Mouse (Mus musculus) forebrain, embryonic 16.5 days (tissue): ENCODE data around the gene Ppcs. TPM values are rescaled to one million over a fixed set of nuclear protein-coding genes. Genes with fewer than 3 reads are reported as not detected.

ENCODE experiments used
- ATAC-seq: fragments of 200-750 bp; cut with Nextera tagmentation; 2 replicates; pipeline ENCODE4 v1.8.0; 2017; ENCODE audit warnings: mild to moderate bottlenecking, moderate library complexity
- H3K27ac ChIP-seq: fragments of 300-500 bp; sonication (generic); 2 replicates; pipeline ENCODE4 v1.5.1; 2014; ENCODE audit warnings: low read length, control low read depth
- H3K27me3 ChIP-seq: fragments of 300-500 bp; sonication (generic); replicated peaks from 2 replicates; pipeline ENCODE4 v1.6.1; 2014; ENCODE audit warnings: low read length; ENCODE audit not compliant: control insufficient read depth, insufficient read depth
- H3K36me3 ChIP-seq: fragments of 300-500 bp; sonication (generic); 2 replicates; pipeline ENCODE4 v1.6.1; 2014; ENCODE audit not compliant: control insufficient read depth, insufficient read depth
- H3K4me1 ChIP-seq: fragments of 300-500 bp; sonication (generic); replicated peaks from 2 replicates; pipeline ENCODE4 v1.6.1; 2014; ENCODE audit warnings: low read length; ENCODE audit not compliant: control insufficient read depth, insufficient read depth
- H3K4me2 ChIP-seq: fragments of 300-500 bp; sonication (generic); 2 replicates; pipeline ENCODE4 v1.6.1; 2014; ENCODE audit warnings: mild to moderate bottlenecking, low read length, control low read depth
- H3K4me3 ChIP-seq: fragments of 300-500 bp; sonication (generic); replicated peaks from 2 replicates; pipeline ENCODE4 v1.5.1; 2014; ENCODE audit warnings: mild to moderate bottlenecking, low read length, control low read depth
- H3K9ac ChIP-seq: fragments of 300-500 bp; sonication (generic); replicated peaks from 2 replicates; pipeline ENCODE4 v1.6.1; 2014; ENCODE audit warnings: low read depth, low read length, control low read depth
- H3K9me3 ChIP-seq: fragments of 300-500 bp; sonication (generic); 2 replicates; pipeline ENCODE4 v1.6.1; 2016; ENCODE audit warnings: low read length; ENCODE audit not compliant: control insufficient read depth
- WGBS: fragments of 180-500 bp; shearing (Covaris S2); extraction: QIAGEN DNeasy Blood & Tissue Kit; methylation state at CpG from one replicate; pipeline ENCODE4 v1.1.7; 2014; 5-methylcytosine and 5-hydroxymethylcytosine counted together
- polyA plus RNA-seq: library from polyadenylated mRNA; unstranded; fragments of >200 nt; fragmentation: Nextera tagmentation; extraction: Ambion mirVana; gene quantifications from 2 replicates; pipeline ENCODE4 v1.2.1, GENCODE M21; 2015

Ppcs gene
- polyA plus RNA-seq, 1 experiment from 2014 or later, result 16.2 TPM

DNA sequence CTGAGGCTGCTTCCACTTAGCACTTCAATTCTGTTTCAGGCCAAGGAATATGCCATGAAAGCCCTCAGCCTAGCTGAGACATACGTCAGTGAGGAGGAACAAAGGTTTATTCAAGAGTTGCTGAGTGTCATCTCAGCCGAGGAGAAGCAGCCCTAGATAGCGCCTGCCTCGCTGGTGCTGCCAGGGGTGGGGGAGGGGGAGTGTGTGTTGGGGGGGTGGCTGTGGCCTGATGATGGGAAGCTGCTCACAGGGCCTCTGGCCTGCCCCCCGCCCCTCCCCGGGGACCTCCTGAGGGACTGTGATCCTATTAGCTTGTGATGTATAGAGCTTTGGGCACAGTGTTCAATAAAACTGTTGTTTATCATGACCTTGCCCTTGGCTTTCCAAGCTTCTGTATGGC lies 31.3 kb upstream of the Ppcs start:
- ATAC-seq, result peak; percentile 78
- no peak overlapping the region; the same call in 1 of the 2 replicates for H3K9ac ChIP-seq

DNA sequence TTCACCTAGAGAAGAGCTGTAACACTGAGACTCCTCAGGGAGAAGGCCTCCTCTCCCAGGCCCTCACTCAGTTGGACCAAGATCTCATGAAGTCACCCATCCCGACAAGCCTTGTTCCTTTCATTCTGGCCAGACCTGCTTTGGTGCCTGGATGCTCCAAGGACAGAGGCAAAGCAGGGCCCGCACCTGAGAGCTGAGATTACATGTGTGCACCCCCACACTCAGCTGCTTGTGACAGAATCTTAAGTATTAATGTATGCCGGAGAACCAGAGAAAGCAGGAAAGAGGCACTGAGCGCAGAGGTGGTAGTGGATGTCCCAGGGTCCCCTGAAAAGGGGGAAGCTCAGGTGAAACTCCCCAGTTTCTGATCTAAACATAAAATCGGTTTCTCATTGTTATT lies 30.9 kb upstream of the Ppcs start:
- H3K27me3 ChIP-seq, result no peaks in the 10 kb centered on the region
- WGBS, result 62% methylated on average over 5 of the region's 5 CpGs
- no peaks in the 10 kb centered on the region for H3K9me3 ChIP-seq
- ATAC-seq, result 0 out of 2 replicates have a peak, but pooled peaks have one; percentile 15
- H3K27ac ChIP-seq, result peak overlapping the region; percentile 45; the same call in 1 of the 2 replicates
- no peak overlapping the region for H3K4me2 ChIP-seq
- no peak overlapping the region; the same call in 1 of the 2 replicates for H3K9ac ChIP-seq
- no peaks in the 10 kb centered on the region for H3K36me3 ChIP-seq
- H3K4me3 ChIP-seq, result no peak overlapping the region
- H3K4me1 ChIP-seq, result peaks cover 8% of the 10 kb centered on the region

More for the DNA sequence above, 31.3 kb upstream of the Ppcs start:
- Histone ChIP-seq H3K4me3 (no peak overlapping the region), H3K4me1 (peaks cover 8% of the 10 kb centered on the region), H3K9me3 (no peaks in the 10 kb centered on the region), H3K27me3 (no peaks in the 10 kb centered on the region), H3K4me2 (no peak overlapping the region), H3K36me3 (no peaks in the 10 kb centered on the region), H3K27ac (peak overlapping the region; percentile 69)
- 15% methylated on average over 6 of the region's 6 CpGs for WGBS

DNA sequence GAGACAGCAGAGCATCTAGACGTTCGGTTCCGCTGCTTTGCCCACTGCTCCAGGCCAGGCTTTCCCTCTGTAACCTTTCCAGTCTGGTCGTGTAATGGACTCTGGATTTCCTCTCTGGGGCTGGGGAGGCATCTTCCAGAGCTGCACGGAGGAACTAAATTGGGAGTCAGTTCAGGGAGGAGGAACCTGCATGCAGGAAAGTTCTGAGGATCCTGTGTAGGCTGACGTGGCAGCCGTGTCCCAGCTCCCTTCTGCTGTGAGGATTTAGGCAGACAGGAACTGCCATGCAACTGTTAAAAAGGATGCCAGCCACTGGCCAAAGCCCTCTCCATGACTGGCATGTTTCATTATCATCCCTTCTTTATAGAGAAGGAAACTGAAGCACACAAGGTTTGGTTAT lies 28.2 kb upstream of the Ppcs start:
- H3K27ac ChIP-seq, result no peak overlapping the region

DNA sequence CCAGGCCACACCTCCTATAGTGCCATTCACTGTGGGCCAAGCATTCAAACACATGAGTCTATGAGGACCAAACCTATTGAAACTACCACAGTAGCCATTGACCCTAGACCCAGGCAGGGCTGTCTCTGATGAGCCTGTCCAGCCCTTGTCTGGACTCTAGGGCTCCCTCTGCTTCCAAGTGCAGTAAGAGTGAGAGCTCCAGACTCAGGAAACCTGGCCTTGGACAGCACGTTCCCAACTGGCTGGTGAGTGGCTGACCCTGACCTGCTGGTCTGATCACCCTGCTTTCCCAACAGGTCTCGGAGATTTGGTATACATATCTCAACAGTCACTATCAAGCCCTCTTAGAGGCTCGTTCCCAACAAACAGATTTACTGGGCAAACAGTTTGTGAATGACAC lies 25.6 kb upstream of the Ppcs start:
- 77% methylated on average over 3 of the region's 3 CpGs for WGBS
- Histone ChIP-seq H3K4me3 (no peak overlapping the region), H3K9me3 (no peaks in the 10 kb centered on the region), H3K9ac (no peak overlapping the region), H3K4me1 (no peaks in the 10 kb centered on the region), H3K4me2 (no peak overlapping the region), H3K27me3 (no peaks in the 10 kb centered on the region), H3K36me3 (no peaks in the 10 kb centered on the region), H3K27ac (no peak overlapping the region)
- ATAC-seq, result no peak

More for the DNA sequence above, 28.2 kb upstream of the Ppcs start:
- no peak for ATAC-seq
- Histone ChIP-seq H3K4me3 (no peak overlapping the region), H3K4me1 (peaks cover 8% of the 10 kb centered on the region), H3K27me3 (no peaks in the 10 kb centered on the region), H3K36me3 (no peaks in the 10 kb centered on the region), H3K4me2 (no peak overlapping the region), H3K9ac (no peak overlapping the region), H3K9me3 (no peaks in the 10 kb centered on the region)
- 69% methylated on average over 7 of the region's 7 CpGs for WGBS

DNA sequence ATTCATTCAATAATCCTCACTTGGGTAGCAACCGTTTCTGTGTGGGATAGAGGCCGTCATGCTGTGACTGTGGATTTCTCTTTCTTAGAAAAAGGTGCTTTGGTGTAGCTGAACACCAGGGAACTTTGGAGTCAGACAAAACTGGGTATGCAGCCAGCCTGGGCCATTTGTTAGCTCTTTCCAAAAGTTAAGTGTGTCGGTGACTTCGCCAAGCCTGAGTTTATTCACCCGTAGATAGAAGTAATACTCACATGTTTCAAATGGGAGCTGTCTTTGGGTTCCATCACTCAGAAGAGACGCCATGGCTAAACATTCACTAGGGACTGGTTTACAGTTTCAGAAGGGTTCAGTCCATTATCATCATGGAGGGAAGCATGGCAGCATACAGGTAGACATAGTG lies 25.0 kb upstream of the Ppcs start:
- no peak for ATAC-seq
- Histone ChIP-seq H3K36me3 (no peaks in the 10 kb centered on the region), H3K4me2 (no peak overlapping the region), H3K27me3 (no peaks in the 10 kb centered on the region), H3K27ac (no peak overlapping the region), H3K4me3 (no peak overlapping the region), H3K9ac (no peak overlapping the region), H3K9me3 (no peaks in the 10 kb centered on the region), H3K4me1 (no peaks in the 10 kb centered on the region)
- 92% methylated on average over 6 of the region's 6 CpGs for WGBS

DNA sequence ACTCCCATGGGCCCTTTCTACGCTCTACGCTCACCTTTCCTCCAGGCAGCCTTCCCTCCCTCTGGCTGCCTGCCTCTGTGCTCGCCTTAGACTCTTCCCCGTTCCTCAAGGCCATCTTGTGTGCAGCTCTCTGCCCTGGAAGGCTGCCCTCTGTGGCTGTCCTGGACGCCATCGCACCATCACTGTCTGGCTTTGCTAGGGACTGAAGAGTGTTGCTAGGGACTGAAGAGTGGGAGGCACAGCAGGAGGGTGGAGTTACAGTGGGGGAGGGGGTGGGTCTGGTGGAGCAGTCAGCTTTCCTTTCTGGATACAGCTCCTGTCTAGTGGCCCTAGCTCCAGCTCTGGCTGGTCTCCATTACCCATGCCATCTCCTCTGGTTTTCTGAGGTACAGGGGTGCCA lies 20.3 kb upstream of the Ppcs start:
- Histone ChIP-seq H3K4me1 (no peaks in the 10 kb centered on the region), H3K9ac (no peak overlapping the region), H3K27me3 (no peaks in the 10 kb centered on the region), H3K9me3 (no peaks in the 10 kb centered on the region), H3K4me3 (no peak overlapping the region), H3K36me3 (no peaks in the 10 kb centered on the region), H3K4me2 (no peak overlapping the region), H3K27ac (no peak overlapping the region)
- ATAC-seq, result no peak
- 53% methylated on average over 6 of the region's 6 CpGs for WGBS

DNA sequence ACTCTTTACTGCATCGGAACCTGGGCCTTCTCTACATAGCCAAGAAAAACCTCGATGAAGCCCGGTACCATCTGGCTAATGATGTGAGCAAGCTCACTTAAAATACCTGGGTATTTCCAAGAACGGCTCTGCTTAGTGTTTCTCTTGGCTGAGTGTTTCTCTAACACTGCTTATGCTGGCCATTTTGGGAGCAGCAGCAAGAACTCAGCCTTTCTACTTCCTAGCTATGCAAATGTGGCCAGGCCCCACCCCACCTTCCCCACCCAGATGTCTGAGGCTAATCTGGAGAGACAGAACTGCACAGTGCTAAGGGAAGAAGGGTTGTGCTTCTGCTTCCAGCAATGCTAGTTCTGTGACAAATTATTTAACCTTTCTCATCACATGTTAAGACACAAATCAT lies 19.6 kb upstream of the Ppcs start:
- no peak for ATAC-seq
- WGBS, result 93% methylated on average over 4 of the region's 4 CpGs
- Histone ChIP-seq H3K9me3 (no peaks in the 10 kb centered on the region), H3K4me3 (no peak overlapping the region), H3K27ac (no peak overlapping the region), H3K36me3 (no peaks in the 10 kb centered on the region), H3K9ac (no peak overlapping the region), H3K4me1 (no peaks in the 10 kb centered on the region), H3K4me2 (no peak overlapping the region), H3K27me3 (no peaks in the 10 kb centered on the region)

DNA sequence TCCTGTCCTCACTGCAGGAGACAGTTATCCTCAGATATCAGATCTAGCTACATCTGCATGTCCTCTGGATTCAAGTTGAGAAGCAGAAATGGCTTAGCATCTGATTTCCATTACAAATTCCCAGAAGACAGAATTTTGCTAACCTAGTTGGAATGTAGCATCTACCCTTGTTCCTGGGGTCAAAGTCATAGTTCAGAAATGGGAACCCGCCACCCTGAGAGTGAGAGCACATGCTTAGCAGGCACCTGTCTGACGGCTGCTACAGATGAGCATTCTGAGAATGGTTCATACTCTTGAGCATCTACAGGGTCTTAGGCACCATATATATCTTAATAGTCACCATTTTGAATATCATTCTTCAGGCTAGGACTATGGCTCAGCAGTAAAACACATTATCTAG lies 15.7 kb upstream of the Ppcs start:
- H3K4me3 ChIP-seq, result no peak overlapping the region
- 0 out of 2 replicates have a peak, but pooled peaks cover 2% of the 10 kb centered on the region for H3K27me3 ChIP-seq
- no peaks in the 10 kb centered on the region for H3K9me3 ChIP-seq
- H3K9ac ChIP-seq, result no peak overlapping the region
- no peak overlapping the region for H3K27ac ChIP-seq
- no peak for ATAC-seq
- no peaks in the 10 kb centered on the region for H3K4me1 ChIP-seq
- no peaks in the 10 kb centered on the region for H3K36me3 ChIP-seq
- WGBS, result 92% methylated on average over 2 of the region's 2 CpGs
- no peak overlapping the region for H3K4me2 ChIP-seq

DNA sequence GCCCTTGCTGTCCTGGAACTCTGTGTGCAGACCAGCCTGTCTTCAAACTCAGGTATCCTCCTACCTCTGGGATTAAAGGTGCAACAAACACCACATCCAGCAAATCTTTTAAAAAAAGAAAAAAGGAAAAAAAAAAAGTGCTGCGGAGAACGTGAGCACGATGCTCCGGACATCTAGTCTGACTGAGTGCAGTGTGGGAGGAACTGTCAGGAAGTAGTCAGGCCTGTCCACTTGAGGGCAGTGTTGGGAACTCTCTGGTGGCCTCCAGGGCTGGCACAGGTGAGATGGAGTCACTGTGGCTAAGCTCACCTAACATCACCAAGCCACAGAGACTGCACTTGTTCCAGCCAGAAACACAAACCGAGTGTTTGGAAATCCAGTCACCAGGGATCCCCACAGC lies 8.5 kb upstream of the Ppcs start:
- Histone ChIP-seq H3K4me3 (no peak overlapping the region), H3K9ac (no peak overlapping the region), H3K27me3 (0 out of 2 replicates have a peak, but pooled peaks cover 2% of the 10 kb centered on the region), H3K36me3 (no peaks in the 10 kb centered on the region), H3K4me2 (no peak overlapping the region), H3K4me1 (no peaks in the 10 kb centered on the region), H3K9me3 (no peaks in the 10 kb centered on the region), H3K27ac (no peak overlapping the region)
- 34% methylated on average over 5 of the region's 5 CpGs for WGBS
- no peak for ATAC-seq

DNA sequence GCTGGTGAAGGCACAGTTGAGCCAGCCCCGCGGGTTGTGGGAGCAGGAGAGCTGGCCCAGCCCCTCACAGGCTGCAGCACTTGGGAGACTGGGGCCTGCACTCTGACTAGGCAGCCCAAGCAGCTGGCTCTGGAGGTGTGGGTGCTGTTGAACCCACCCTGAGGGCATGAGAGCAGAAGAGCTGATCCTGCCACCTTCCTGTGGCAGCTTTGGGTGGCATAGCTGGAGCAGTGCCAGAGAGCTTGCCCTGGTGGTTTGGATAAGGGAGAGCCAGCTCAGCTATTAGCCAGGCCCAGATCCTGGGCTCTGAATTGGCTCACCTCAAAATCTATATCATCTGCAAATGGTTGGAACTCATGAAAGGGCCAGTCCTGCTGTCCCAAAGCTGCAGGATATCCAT lies 5.5 kb upstream of the Ppcs start:
- H3K27ac ChIP-seq, result no peak overlapping the region
- no peaks in the 10 kb centered on the region for H3K36me3 ChIP-seq
- no peak overlapping the region for H3K9ac ChIP-seq
- WGBS, result 42% methylated on average over 2 of the region's 2 CpGs
- H3K4me2 ChIP-seq, result no peak overlapping the region
- no peak for ATAC-seq
- no peaks in the 10 kb centered on the region for H3K27me3 ChIP-seq
- H3K4me1 ChIP-seq, result peaks cover 3% of the 10 kb centered on the region
- H3K4me3 ChIP-seq, result no peak overlapping the region
- no peaks in the 10 kb centered on the region for H3K9me3 ChIP-seq
